Mouse (Mus musculus): Measurements from ENCODE around the gene Jup.

GRCm38 (mm10) chr11:100378446-100378845 lies 19.1 kb downstream of the Jup start:
- TF ChIP-seq CTCF (IDR thresholded peaks at IDR 0.05; ENCODE audit: low read depth) (no peak), EP300 (IDR thresholded peaks at IDR 0.05; ENCODE audit: low read depth) (no peak)
